Mouse (Mus musculus) kidney, postnatal 36 days (tissue): ENCODE results near the gene Dnmt3l.
"Not testable (repeated sequence)": the region's sequence is repeated elsewhere in the genome, so short reads cannot be mapped to it uniquely, and the experiment has no call there.

Experiments used
- DNase-seq, 2 experiments: peaks; one replicate each; pipeline ENCODE4 v3.0.0; 2021 to 2022; ENCODE audit warnings: mixed read lengths in 2 of 2

Gene Dnmt3l

GRCm38 (mm10) chr10:78086444-78087061 is 44.8 kb downstream of the Dnmt3l start:
- DNase-seq = no peak

- DNase-seq = no peak
These were observed 45.4 kb downstream of the Dnmt3l start for GRCm38 (mm10) chr10:78087101-78087511.

- no peak for DNase-seq
These were observed 48.5 kb downstream of the Dnmt3l start for GRCm38 (mm10) chr10:78090246-78090645.

- no peak for DNase-seq
These were observed 49.2 kb downstream of the Dnmt3l start for GRCm38 (mm10) chr10:78090706-78091491.

- DNase-seq = no peak
These were observed 50.3 kb downstream of the Dnmt3l start for GRCm38 (mm10) chr10:78091865-78092724.

- DNase-seq = no peak
These were observed 50.9 kb downstream of the Dnmt3l start for GRCm38 (mm10) chr10:78092725-78093029.

- DNase-seq = no peak
These were observed 53.5 kb downstream of the Dnmt3l start for GRCm38 (mm10) chr10:78095221-78095620.

DNA sequence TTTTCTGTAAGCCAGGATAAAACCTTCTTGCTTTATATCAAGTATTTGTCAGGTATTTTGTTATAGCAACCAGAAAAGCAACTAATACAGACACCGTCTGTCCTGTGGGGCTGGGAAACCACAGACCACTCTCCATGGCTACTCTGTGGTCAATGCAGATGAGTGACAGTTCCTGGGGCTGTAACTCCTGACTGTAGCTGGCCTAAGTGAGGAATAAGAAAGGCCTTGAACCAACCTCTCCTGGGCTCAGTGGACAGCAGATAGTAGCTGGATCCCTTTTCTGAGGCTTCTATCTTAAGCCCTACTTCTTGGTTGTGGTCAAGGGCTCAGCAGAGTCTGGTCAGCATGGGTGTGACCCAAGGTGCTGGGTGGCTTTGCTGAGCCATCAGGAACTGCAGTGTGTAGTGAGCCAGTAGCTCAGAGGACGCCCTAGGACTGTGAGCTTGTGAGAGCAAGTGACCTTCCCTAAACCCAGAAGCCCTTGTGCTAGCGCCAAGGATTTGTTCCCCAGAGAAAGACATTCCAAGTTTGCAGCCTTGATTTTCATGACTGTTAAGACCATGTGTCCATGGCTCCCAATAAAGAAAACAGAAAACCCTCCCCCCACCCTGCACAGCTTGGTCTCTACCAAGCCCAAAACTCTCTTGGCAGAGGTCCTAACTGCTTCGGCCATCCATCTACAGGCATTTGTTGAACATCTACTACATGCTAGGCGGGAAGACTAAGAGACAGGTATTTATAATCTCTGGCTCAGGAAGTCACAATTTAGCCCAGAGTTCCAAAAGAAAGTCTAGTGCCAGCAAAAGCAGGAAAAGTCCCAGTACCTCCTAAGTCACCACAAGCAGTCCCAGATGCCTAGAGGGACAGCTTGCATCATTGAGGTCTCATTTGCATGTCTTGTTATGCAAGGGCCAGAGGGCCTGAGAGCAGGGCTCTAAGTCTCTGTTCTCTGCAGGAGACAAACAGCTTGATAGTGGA is 54.5 kb downstream of the Dnmt3l start:
- peak in 1 of 2 experiments; percentile 64 for DNase-seq

GRCm38 (mm10) chr10:78099860-78100259 is 58.1 kb downstream of the Dnmt3l start:
- not testable (repeated sequence) for DNase-seq

DNA sequence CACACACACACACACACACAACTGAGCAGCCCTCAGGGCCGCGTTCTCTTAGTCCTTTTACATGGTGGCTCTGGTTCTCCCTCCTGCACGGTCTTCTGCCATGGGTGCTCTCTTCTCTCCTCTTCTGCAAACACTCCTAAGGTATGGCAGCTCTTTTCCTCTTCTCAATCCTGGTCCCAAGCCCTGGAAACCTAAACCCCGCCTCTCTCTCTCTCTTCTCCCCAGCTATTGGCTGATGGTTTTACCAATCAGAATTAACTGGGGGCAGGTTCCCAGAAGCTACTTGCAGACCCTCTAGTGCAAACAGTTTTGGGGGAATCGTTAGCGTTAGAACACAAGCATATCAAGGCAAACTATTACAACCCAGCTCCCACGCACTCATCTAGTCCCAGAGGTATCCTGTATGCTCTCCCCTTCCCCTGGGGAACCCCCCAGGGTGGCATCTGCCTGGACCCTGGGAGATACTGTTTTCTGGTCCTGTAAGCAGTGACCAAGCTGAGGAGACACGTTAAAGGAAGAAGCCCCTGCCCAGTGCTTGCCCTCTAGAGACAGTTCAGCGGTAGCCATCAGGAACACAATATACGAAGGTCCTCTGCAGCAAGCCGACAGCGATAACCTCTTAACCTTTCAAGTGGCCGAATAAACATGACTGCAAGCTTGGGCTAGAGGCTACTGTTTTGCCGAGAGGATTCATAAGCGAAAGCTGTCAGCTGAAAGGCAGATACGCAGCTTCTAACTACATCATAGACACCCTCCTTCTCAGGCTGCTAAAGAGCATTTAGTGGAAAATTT is 59.4 kb downstream of the Dnmt3l start:
- no peak for DNase-seq

DNA sequence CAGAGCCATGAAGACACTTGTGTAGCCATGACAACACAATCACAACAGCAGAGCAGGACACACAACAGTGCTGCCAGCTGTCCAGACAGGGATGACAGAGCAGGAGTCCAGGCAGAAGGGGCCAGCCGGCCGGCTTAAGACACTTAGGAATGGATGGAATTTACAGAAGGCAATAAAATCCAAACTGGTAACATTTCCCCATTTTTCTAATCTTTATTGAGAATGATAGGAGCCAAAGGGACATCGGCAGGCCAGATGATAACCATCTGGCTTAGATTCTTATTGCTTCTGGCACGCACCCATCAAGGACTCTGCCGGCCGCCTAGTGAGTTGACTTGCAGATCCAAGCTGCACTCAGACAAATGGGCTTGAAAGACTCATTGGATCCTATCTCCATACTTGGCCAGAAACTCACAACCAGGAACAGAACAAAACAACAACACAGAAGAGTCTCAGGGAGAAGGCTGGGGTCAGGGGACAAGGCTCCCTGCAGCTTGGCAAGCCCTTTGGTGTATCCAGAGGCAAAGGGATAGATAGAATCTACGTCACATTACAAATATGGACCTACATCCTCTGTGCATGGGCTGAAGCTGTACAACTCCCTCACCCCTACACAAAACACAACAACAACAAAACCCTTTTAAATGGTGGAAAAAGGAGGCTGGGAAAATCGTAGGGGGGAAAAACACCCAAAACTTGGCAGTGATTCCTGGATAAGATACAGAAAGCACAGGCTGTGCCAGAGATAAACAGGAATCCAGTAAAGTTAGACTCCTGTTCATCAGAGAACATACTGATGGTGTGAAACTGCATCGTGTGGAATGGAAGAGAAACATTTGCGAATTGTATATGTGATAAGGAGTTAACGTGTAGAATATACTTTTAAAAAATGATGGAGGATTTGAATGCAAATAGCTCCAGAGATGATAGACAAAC is 63.1 kb downstream of the Dnmt3l start:
- peak; percentile 64 to 74 for DNase-seq

- DNase-seq = peak; percentile 85 to 90
These were observed 63.8 kb downstream of the Dnmt3l start for GRCm38 (mm10) chr10:78105548-78105947.
